Mouse (Mus musculus) forebrain, embryonic 11.5 days (tissue): ENCODE data around the gene Rin2. TPM values are rescaled to one million over a fixed set of nuclear protein-coding genes. Genes with fewer than 3 reads are reported as not detected.
A peak's percentile ranks its signal among the peaks of the same experiment; 100 is the strongest.

Experiments used
- ATAC-seq: fragments of 200-750 bp; cut with Nextera tagmentation; replicated peaks from 2 replicates; pipeline ENCODE4 v1.8.0; 2017; ENCODE audit warnings: moderate TSS enrichment; ENCODE audit not compliant: low FRiP score
- DNase-seq: peaks from one replicate; pipeline ENCODE4 v3.0.0-alpha.2; 2017; ENCODE audit warnings: low spot score
- H3K27ac ChIP-seq: fragments of 300-500 bp; sonication (generic); 2 replicates; pipeline ENCODE4 v1.5.1; 2014; ENCODE audit warnings: low read depth, low read length
- H3K27me3 ChIP-seq: fragments of 300-500 bp; sonication (generic); 2 replicates; pipeline ENCODE4 v1.6.1; 2014; ENCODE audit warnings: mild to moderate bottlenecking, low read length, mixed read lengths; ENCODE audit not compliant: control insufficient read depth, insufficient read depth
- H3K36me3 ChIP-seq: fragments of 300-500 bp; sonication (generic); 2 replicates; pipeline ENCODE4 v1.6.1; 2014; ENCODE audit warnings: mild to moderate bottlenecking, low read length, moderate library complexity, mixed read lengths; ENCODE audit not compliant: control insufficient read depth, insufficient read depth
- H3K4me1 ChIP-seq: fragments of 300-500 bp; sonication (generic); replicated peaks from 2 replicates; pipeline ENCODE4 v1.6.1; 2014; ENCODE audit warnings: low read length, mixed read lengths; ENCODE audit not compliant: control insufficient read depth, insufficient read depth
- H3K4me2 ChIP-seq: fragments of 300-500 bp; sonication (generic); 2 replicates; pipeline ENCODE4 v1.6.1; 2014; ENCODE audit warnings: low read depth, mild to moderate bottlenecking, low read length, moderate library complexity, mixed read lengths; ENCODE audit not compliant: severe bottlenecking
- H3K4me3 ChIP-seq: fragments of 300-500 bp; sonication (generic); 2 replicates; pipeline ENCODE4 v1.5.1; 2014; ENCODE audit warnings: low read depth, low read length
- H3K9ac ChIP-seq: fragments of 300-500 bp; sonication (generic); 2 replicates; pipeline ENCODE4 v1.6.1; 2014; ENCODE audit warnings: low read length
- H3K9me3 ChIP-seq: fragments of 300-500 bp; sonication (generic); 2 replicates; pipeline ENCODE4 v1.6.1; 2016; ENCODE audit warnings: low read length, mixed read lengths; ENCODE audit not compliant: control insufficient read depth
- WGBS: fragments of 180-500 bp; shearing (Covaris S2); extraction: QIAGEN DNeasy Blood & Tissue Kit; methylation state at CpG from one replicate; pipeline ENCODE4 v1.1.7; 2014; 5-methylcytosine and 5-hydroxymethylcytosine counted together
- microRNA-seq: library from miRNA; unstranded; fragments of <30 nt; microRNA quantifications from one replicate; pipeline ENCODE4, GENCODE M21; 2016; ENCODE audit not compliant: insufficient number of aligned reads
- polyA plus RNA-seq: library from polyadenylated mRNA; unstranded; fragments of >200 nt; fragmentation: Nextera tagmentation; extraction: Ambion mirVana; gene quantifications from 2 replicates; pipeline ENCODE4 v1.2.1, GENCODE M21; 2014

The Rin2 gene
- polyA plus RNA-seq, 1 experiment from 2014 or later = 12.4 TPM

- peak within 1 kb of the TSS; percentile 73 for H3K4me3 ChIP-seq
- peak within 1 kb of the TSS; percentile 58 for H3K9ac ChIP-seq
- peaks cover 5% of the 10 kb centered on the region; the same call in 1 of the 2 replicates for H3K36me3 ChIP-seq
- WGBS = under 1% methylated on average over 61 of the region's 61 CpGs
- peak; percentile 98 for ATAC-seq
- no peaks in the 10 kb centered on the region for H3K9me3 ChIP-seq
- no peaks in the 10 kb centered on the region for H3K27me3 ChIP-seq
- H3K27ac ChIP-seq = no peak within 1 kb of the TSS
- peaks cover 2% of the 10 kb centered on the region; the same call in 1 of the 2 replicates for H3K4me1 ChIP-seq
- peak within 1 kb of the TSS; percentile 82 for H3K4me2 ChIP-seq
- DNase-seq = peak; percentile 94
Observed at GRCm38 (mm10) chr2:145934339-145935231, 259.6 kb downstream of the Rin2 start, which contains the start of the genes Cfap61 and Crnkl1. TSS of gene Cfap61 (plus strand) at chr2:145934784. TSS of gene Crnkl1 (minus strand) at chr2:145935014.

GRCm38 (mm10) chr2:145936975-145937374 lies 262.0 kb downstream of the Rin2 start:
- 82% methylated on average over 8 of the region's 8 CpGs for WGBS
- H3K27me3 ChIP-seq = no peaks in the 10 kb centered on the region
- H3K4me3 ChIP-seq = no peak overlapping the region

More at GRCm38 (mm10) chr2:145936975-145937374, 262.0 kb downstream of the Rin2 start:
- Histone ChIP-seq H3K9ac (no peak overlapping the region), H3K9me3 (no peaks in the 10 kb centered on the region), H3K4me1 (peaks cover 2% of the 10 kb centered on the region; the same call in 1 of the 2 replicates), H3K36me3 (no peaks in the 10 kb centered on the region), H3K27ac (no peak overlapping the region), H3K4me2 (no peak overlapping the region)
- no peak for ATAC-seq
- DNase-seq = no peak

Small RNAs within 50 kb of the gene (microRNA-seq; reads per million reads assigned to microRNA genes)
- not detected for gene Gm25026

Other genes starting within 250 kb of the Rin2 start
- 142 and 144 TPM in 2 replicates for gene Naa20, start 226.9 kb downstream of the Rin2 start, polyA plus RNA-seq